Mouse (Mus musculus) heart, embryonic 15.5 days (tissue): ENCODE measurements around the gene Abcg2. TPM values are rescaled to one million over a fixed set of nuclear protein-coding genes. Genes with fewer than 3 reads are reported as not detected.
"Not testable (repeated sequence)": the region's sequence is repeated elsewhere in the genome, so short reads cannot be mapped to it uniquely, and the experiment has no call there.

Experiments
- ATAC-seq: fragments of 200-750 bp; cut with Nextera tagmentation; replicated peaks from 2 replicates; pipeline ENCODE4 v1.8.0; 2017; ENCODE audit warnings: low read depth, moderate TSS enrichment; ENCODE audit not compliant: insufficient number of reproducible peaks, insufficient read depth, low FRiP score
- H3K27ac ChIP-seq: fragments of 300-500 bp; sonication (generic); 2 replicates; pipeline ENCODE4 v1.5.1; 2015; ENCODE audit warnings: mild to moderate bottlenecking, inconsistent platforms
- H3K27me3 ChIP-seq: fragments of 300-500 bp; sonication (generic); 2 replicates; pipeline ENCODE4 v1.6.1; 2015; ENCODE audit warnings: inconsistent platforms
- H3K36me3 ChIP-seq: fragments of 300-500 bp; sonication (generic); 2 replicates; pipeline ENCODE4 v1.6.1; 2015; ENCODE audit warnings: mild to moderate bottlenecking, inconsistent platforms
- H3K4me1 ChIP-seq: fragments of 300-500 bp; sonication (generic); replicated peaks from 2 replicates; pipeline ENCODE4 v1.6.1; 2015; ENCODE audit warnings: inconsistent platforms
- H3K4me2 ChIP-seq: fragments of 300-500 bp; sonication (generic); 2 replicates; pipeline ENCODE4 v1.6.1; 2015; ENCODE audit warnings: inconsistent platforms, mild to moderate bottlenecking, moderate library complexity
- H3K4me3 ChIP-seq: fragments of 300-500 bp; sonication (generic); 2 replicates; pipeline ENCODE4 v1.5.1; 2015; ENCODE audit warnings: mild to moderate bottlenecking, inconsistent platforms
- H3K9ac ChIP-seq: fragments of 300-500 bp; sonication (generic); 2 replicates; pipeline ENCODE4 v1.6.1; 2015; ENCODE audit warnings: mild to moderate bottlenecking, inconsistent platforms
- H3K9me3 ChIP-seq: fragments of 300-500 bp; sonication (generic); replicated peaks from 2 replicates; pipeline ENCODE4 v1.6.1; 2016; ENCODE audit warnings: inconsistent platforms
- WGBS: fragments of 180-500 bp; shearing (Covaris S2); methylation state at CpG from one replicate; pipeline ENCODE4 v1.1.7; 2015; ENCODE audit warnings: mixed read lengths; 5-methylcytosine and 5-hydroxymethylcytosine counted together
- polyA plus RNA-seq: library from polyadenylated mRNA; unstranded; fragments of >200 nt; fragmentation: Nextera tagmentation; extraction: Ambion mirVana; gene quantifications from 2 replicates; pipeline ENCODE4 v1.2.1, GENCODE M21; 2015

The Abcg2 gene
- polyA plus RNA-seq, 1 experiment from 2014 or later = 56.5 TPM

DNA sequence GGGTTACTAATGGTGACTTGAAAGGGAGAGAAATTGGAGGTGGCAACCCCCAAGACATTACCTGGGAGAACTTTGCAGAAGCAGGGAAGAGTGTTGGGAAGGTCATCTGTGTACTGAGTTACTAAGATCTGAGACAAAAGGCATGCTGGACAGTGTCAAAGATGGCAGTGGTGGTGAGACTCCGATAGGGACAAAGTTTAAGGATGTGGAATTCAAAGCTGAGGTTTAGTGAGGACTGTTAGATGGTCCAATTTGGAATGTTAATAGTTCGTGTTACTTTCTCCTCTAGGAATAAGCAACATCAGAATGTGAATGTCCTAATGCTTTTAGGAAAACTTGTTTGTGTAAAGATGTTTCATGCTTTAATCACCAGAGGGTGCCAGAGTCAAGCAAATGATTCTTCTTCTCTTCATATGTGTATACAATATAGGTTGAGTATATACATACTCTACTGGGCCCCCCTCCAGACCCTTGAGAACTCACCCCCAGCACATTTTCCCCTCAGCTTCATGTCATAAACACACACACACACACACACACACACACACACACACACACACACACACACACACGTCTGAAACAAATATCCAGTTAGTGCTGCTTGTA, 19.3 kb downstream of the Abcg2 start:
- H3K9ac ChIP-seq = not testable (repeated sequence)
- 60% methylated on average over 3 of the region's 3 CpGs for WGBS

DNA sequence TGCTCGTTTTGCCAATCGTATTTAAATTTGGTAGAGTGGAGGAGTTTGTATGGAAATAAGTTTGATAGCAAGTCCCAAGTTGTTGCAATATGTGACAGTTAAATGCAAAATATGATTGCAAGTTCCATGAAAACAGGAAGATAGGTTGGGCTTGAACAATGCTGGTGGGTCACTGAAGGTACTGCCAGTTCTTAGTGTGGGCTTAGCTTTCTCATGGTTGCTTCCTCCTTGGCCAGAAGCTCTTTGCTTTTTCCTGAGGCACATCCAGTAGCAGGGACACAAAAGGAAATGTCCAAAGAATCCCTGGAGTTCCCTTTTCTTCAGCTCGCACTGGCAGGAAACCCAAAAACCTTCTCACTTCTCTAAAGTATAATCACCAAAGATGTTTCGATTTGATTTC, 22.3 kb downstream of the Abcg2 start:
- Histone ChIP-seq H3K9me3 (0 out of 2 replicates have a peak, but pooled peaks cover 4% of the 10 kb centered on the region), H3K27me3 (no peaks in the 10 kb centered on the region), H3K27ac (no peak overlapping the region), H3K36me3 (no peaks in the 10 kb centered on the region), H3K9ac (no peak overlapping the region), H3K4me3 (no peak overlapping the region), H3K4me2 (no peak overlapping the region), H3K4me1 (peaks cover 13% of the 10 kb centered on the region)
- ATAC-seq = no peak
- 75% methylated on average over 4 of the region's 4 CpGs for WGBS

More for the DNA sequence above, 19.3 kb downstream of the Abcg2 start:
- H3K36me3 ChIP-seq, ATAC-seq, H3K9me3 ChIP-seq, H3K27me3 ChIP-seq, H3K4me3 ChIP-seq, H3K27ac ChIP-seq, H3K4me2 ChIP-seq: not testable (repeated sequence)
- peaks cover 17% of the 10 kb centered on the region for H3K4me1 ChIP-seq

DNA sequence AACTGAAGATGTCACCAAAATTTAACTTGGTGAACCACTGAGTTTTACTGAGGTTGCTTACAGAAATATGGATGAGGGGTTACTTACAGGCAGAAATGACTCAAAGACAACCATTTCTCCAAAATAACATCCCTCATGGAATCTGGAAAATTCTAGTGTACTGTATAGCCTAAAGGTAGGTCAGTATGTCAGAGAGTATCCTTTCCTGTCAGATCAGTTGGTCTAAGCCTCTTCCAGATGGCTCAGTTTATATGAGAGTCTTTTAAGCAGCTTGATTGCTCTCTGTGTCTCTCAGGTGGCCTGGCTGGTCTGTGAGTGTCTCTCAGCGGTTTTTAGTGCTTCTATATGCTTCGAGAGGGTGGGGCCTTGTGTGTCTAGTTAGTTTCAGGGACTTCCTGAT, 24.1 kb downstream of the Abcg2 start:
- 69% methylated on average over 2 of the region's 2 CpGs for WGBS
- Histone ChIP-seq H3K4me3 (no peak overlapping the region), H3K36me3 (no peaks in the 10 kb centered on the region), H3K9ac (no peak overlapping the region), H3K4me1 (peaks cover under 1% of the 10 kb centered on the region; the same call in 1 of the 2 replicates), H3K27me3 (no peaks in the 10 kb centered on the region), H3K9me3 (0 out of 2 replicates have a peak, but pooled peaks cover 4% of the 10 kb centered on the region), H3K4me2 (no peak overlapping the region), H3K27ac (no peak overlapping the region)
- ATAC-seq = no peak

DNA sequence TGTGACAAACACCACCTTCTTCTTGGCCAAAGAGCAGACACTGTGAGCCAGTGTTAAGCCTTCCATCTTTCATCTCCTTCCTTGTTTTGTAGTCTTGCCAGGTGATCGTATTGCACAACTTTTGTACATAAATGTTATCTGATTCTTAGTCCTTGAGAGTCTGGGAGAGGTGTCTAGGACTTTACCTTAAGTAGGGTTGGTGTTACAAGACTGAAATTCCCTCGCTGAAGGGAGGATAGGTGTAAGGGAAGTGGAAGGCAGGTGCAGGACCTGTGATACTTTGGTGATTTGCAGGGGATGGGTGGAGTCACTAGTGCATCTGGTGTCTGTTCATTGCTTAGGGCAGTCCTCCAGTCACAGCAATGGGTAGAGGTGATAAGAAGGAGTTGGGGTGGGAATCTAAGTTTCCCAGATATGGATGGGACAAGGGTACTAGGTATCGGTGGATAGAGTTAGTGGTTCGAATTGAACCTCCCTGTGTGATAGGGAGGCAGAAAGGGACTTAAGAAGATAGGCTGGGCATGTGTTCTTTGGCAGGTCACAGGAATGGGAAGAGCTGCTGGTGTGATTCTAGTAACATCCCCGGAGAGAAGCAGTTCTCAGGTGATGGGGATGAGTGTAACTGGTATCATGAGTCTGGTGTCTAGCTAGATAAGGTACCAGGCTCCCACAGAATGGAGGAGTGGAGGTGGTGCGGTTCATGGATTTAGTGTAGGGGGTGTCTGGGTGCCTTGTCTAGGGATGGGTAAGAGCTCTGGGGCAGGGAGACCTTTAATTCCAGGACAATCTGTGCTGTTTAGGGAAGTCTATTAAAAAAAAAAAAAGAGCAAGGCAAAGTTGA, 25.8 kb downstream of the Abcg2 start:
- Histone ChIP-seq H3K9me3 (0 out of 2 replicates have a peak, but pooled peaks cover 4% of the 10 kb centered on the region), H3K4me1 (no peaks in the 10 kb centered on the region), H3K27ac (no peak overlapping the region), H3K27me3 (no peaks in the 10 kb centered on the region), H3K36me3 (no peaks in the 10 kb centered on the region), H3K4me3 (no peak overlapping the region), H3K4me2 (no peak overlapping the region), H3K9ac (no peak overlapping the region)
- WGBS = 69% methylated on average over 6 of the region's 6 CpGs
- peak; percentile 43; the same call in 1 of the 2 replicates for ATAC-seq

DNA sequence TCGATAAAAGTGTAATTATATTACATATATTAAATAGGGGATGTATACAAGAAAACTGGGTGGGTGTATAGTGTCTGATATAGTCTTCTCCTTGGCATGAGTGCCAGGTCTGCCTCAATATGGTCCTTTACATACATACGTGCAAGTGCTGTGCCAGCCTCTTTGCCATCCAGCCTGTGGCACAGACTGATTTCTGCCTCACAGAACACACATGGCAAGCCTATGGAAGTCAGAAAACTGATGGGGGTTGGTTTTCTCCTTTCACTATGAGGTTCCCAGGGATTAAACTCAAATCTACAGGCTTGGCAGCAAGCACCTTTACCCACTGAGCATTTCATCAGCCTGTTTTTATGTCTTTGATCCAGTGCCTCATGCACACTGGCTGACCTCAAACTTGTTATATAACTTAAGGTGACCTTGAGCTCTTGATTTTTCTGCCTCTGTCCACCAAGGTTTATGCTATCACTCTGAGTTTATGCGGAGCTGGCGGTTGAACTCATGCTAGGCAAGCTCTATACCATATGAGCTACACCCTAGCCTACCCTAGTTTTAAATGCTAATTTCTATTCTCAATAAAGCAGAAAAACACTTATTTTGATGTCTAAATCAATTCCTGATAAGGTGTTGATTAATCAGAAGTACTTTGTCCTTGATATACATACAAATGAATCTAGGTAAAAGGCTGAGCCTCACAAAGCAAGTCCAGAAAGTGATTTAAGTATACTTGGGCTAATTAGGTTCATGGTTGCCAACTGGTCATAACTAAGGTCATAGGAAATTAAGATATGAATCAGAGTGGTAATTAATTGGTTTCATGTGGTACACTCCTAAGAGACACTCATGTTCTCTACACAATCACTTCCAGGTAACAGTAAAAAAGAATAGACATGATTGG, 26.7 kb downstream of the Abcg2 start:
- Histone ChIP-seq H3K4me2 (no peak overlapping the region), H3K9ac (no peak overlapping the region), H3K4me1 (no peaks in the 10 kb centered on the region), H3K27ac (no peak overlapping the region), H3K36me3 (no peaks in the 10 kb centered on the region), H3K27me3 (no peaks in the 10 kb centered on the region), H3K4me3 (no peak overlapping the region), H3K9me3 (0 out of 2 replicates have a peak, but pooled peaks cover 4% of the 10 kb centered on the region)
- WGBS = 69% methylated on average over 4 of the region's 4 CpGs
- peak; percentile 74 for ATAC-seq

DNA sequence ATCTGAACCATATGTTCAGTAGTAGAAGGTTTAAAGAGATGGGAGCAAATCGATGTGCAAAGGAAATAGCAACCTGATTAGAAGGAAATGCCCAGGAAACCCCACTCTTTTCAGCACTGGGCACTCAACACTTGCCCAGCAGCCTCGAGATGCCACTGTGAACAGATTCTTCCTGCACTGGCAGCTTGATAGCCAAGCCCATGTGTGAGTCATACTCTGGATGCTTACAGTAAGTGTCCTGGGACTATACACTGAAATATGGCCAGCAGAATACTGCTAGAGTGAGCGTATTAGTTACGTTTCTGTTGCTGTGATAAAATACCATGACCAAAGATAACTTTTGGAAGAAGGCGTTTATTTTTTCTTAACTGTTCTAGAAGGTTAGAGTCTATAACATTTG, 39.8 kb downstream of the Abcg2 start:
- Histone ChIP-seq H3K4me3 (no peak overlapping the region), H3K27me3 (no peaks in the 10 kb centered on the region), H3K9ac (no peak overlapping the region), H3K36me3 (no peaks in the 10 kb centered on the region), H3K27ac (no peak overlapping the region), H3K4me1 (peaks cover 3% of the 10 kb centered on the region; the same call in 1 of the 2 replicates), H3K9me3 (no peaks in the 10 kb centered on the region), H3K4me2 (no peak overlapping the region)
- WGBS = 61% methylated on average over 5 of the region's 5 CpGs
- no peak for ATAC-seq

DNA sequence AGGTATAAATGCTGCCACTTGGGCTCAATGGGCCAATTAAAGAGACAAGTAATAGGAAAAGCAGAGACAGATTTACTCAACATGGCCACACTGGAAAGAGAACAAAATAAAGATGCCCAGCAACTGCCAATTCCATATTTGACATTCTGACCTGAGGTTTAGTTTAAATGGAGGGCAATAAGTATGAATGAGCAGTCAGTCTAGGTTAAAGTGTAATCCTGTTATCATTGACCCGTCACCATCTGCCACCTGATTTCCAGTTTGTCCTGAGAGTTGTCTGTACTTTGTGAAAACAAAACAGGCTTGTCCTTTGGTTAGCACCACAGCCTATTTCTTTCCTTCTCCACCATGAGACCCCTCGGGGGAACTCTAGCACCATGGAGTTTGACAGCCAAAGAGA, 44.9 kb downstream of the Abcg2 start:
- no peaks in the 10 kb centered on the region for H3K36me3 ChIP-seq
- WGBS = 54% methylated on average over 2 of the region's 2 CpGs
- no peak overlapping the region for H3K9ac ChIP-seq
- no peak for ATAC-seq
- no peaks in the 10 kb centered on the region for H3K27me3 ChIP-seq
- H3K27ac ChIP-seq = no peak overlapping the region
- no peak overlapping the region for H3K4me3 ChIP-seq
- H3K4me1 ChIP-seq = no peaks in the 10 kb centered on the region
- no peak overlapping the region for H3K4me2 ChIP-seq
- H3K9me3 ChIP-seq = no peaks in the 10 kb centered on the region

DNA sequence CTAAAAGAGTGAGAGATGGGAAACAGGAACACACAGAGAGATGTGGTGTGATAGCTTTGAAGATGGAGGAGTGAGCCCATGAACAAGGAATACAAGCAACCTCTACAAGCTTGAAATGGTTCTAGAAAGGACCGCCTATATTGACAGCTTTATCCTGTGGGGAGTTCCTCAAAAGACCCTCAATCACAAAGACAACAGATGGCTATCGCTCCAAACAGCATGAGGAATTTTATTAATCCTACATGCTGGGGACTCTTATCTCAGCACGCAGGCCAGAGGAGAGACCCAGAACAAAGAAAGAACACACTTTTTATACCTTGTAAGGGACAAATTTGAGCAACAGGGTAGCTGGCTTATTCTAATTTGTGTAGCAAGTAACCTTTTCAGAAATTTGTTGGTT, 48.1 kb downstream of the Abcg2 start:
- no peak for ATAC-seq

DNA sequence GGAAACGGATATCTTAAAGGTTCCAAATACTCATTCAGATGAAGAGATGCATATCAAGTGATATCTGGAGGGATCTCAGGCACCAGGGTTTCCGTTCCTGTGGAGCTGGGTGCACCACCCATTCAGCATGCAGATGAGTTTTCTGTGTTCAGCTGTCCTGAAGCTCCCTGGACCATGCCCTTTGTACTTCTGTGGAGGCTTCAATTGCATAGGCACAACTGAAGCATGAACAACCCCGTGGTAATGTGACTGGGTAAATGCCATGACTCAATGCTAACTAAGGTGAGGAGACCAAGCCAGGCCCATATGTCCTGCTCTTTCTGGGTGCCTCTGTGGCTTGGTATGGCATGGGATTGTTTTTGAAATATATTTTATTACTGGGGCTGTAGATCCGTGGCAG, 49.4 kb downstream of the Abcg2 start:
- H3K4me2 ChIP-seq = no peak overlapping the region
- H3K4me1 ChIP-seq = no peaks in the 10 kb centered on the region
- ATAC-seq = no peak
- no peak overlapping the region for H3K27ac ChIP-seq
- no peaks in the 10 kb centered on the region for H3K36me3 ChIP-seq
- no peaks in the 10 kb centered on the region for H3K9me3 ChIP-seq
- no peak overlapping the region for H3K4me3 ChIP-seq
- 82% methylated on average over 4 of the region's 4 CpGs for WGBS
- H3K9ac ChIP-seq = no peak overlapping the region
- H3K27me3 ChIP-seq = no peaks in the 10 kb centered on the region

More for the DNA sequence above, 48.1 kb downstream of the Abcg2 start:
- Histone ChIP-seq H3K27ac (no peak overlapping the region), H3K4me1 (no peaks in the 10 kb centered on the region), H3K4me2 (no peak overlapping the region), H3K36me3 (no peaks in the 10 kb centered on the region), H3K9me3 (no peaks in the 10 kb centered on the region), H3K4me3 (no peak overlapping the region), H3K27me3 (no peaks in the 10 kb centered on the region), H3K9ac (no peak overlapping the region)
- WGBS = 47% methylated on average over 3 of the region's 3 CpGs

DNA sequence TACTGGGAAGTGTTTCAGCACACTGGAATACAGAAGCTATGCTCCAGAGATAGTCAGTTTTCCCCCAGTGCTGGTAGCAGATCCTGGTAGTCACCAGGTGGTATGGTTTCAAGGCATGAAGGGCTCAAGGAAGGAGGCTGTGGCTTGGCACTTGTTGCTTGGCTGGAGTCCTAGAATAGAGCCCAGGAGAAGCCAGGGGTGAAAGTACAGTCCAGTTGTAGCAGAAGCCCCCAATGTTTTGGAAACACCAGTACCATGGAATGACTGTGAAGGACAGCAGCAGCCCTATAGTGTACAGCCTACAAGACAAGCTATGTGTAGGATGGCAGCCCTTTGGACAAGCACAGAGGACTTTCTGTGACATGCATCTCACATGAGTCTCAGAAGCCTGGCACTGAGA, 54.2 kb downstream of the Abcg2 start:
- no peaks in the 10 kb centered on the region for H3K9me3 ChIP-seq
- H3K36me3 ChIP-seq = no peaks in the 10 kb centered on the region
- no peak overlapping the region for H3K4me3 ChIP-seq
- ATAC-seq = no peak
- no peak overlapping the region for H3K4me2 ChIP-seq
- no peak overlapping the region for H3K27ac ChIP-seq
- H3K9ac ChIP-seq = no peak overlapping the region
- peaks cover 19% of the 10 kb centered on the region for H3K4me1 ChIP-seq
- H3K27me3 ChIP-seq = no peaks in the 10 kb centered on the region

DNA sequence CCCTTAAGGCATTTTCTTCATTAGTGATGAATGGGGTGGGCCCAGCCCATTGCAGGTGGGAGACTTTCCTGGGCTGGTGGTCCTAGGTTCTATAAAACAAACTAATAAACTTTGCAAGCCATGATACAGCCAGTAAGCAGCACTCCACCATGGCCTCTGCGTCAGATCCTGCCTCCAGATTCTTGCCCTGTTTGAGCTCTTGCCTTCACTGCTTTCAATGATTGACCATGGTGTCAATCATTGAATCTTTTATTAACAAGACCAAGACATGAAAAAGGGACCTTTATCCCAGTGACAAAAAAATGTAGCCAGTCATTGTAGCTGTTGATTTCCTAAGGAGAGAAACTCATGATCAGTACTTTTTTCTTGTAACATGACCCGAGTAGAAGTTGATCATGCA, 55.1 kb downstream of the Abcg2 start:
- Histone ChIP-seq H3K4me1 (peaks cover 20% of the 10 kb centered on the region), H3K4me3 (no peak overlapping the region), H3K4me2 (no peak overlapping the region), H3K9ac (no peak overlapping the region), H3K27me3 (no peaks in the 10 kb centered on the region), H3K9me3 (no peaks in the 10 kb centered on the region), H3K36me3 (no peaks in the 10 kb centered on the region), H3K27ac (no peak overlapping the region)
- 84% methylated on average over 2 of the region's 2 CpGs for WGBS
- ATAC-seq = no peak
